Mouse (Mus musculus) midbrain, embryonic 15.5 days (tissue): ENCODE data around the gene Trim34a. TPM values are rescaled to one million over a fixed set of nuclear protein-coding genes. Genes with fewer than 3 reads are reported as not detected.
"Not testable (repeated sequence)": the region's sequence is repeated elsewhere in the genome, so short reads cannot be mapped to it uniquely, and the experiment has no call there.

Experiments
- ATAC-seq: fragments of 200-750 bp; cut with Nextera tagmentation; replicated peaks from 2 replicates; pipeline ENCODE4 v1.8.0; 2017; ENCODE audit warnings: moderate TSS enrichment
- H3K27ac ChIP-seq: fragments of 300-500 bp; sonication (generic); 2 replicates; pipeline ENCODE4 v1.5.1; 2015; ENCODE audit warnings: mild to moderate bottlenecking, inconsistent platforms
- H3K27me3 ChIP-seq: fragments of 300-500 bp; sonication (generic); replicated peaks from 2 replicates; pipeline ENCODE4 v1.6.1; 2015; ENCODE audit warnings: inconsistent platforms
- H3K36me3 ChIP-seq: fragments of 300-500 bp; sonication (generic); replicated peaks from 2 replicates; pipeline ENCODE4 v1.6.1; 2015; ENCODE audit warnings: inconsistent platforms
- H3K4me1 ChIP-seq: fragments of 300-500 bp; sonication (generic); 2 replicates; pipeline ENCODE4 v1.6.1; 2015; ENCODE audit warnings: inconsistent platforms
- H3K4me2 ChIP-seq: fragments of 300-500 bp; sonication (generic); 2 replicates; pipeline ENCODE4 v1.6.1; 2015; ENCODE audit warnings: inconsistent platforms, mild to moderate bottlenecking, moderate library complexity
- H3K4me3 ChIP-seq: fragments of 300-500 bp; sonication (generic); 2 replicates; pipeline ENCODE4 v1.5.1; 2015; ENCODE audit warnings: mild to moderate bottlenecking, inconsistent platforms
- H3K9ac ChIP-seq: fragments of 300-500 bp; sonication (generic); 2 replicates; pipeline ENCODE4 v1.6.1; 2015; ENCODE audit warnings: mild to moderate bottlenecking, inconsistent platforms
- H3K9me3 ChIP-seq: fragments of 300-500 bp; sonication (generic); 2 replicates; pipeline ENCODE4 v1.6.1; 2016; ENCODE audit warnings: inconsistent platforms
- WGBS: fragments of 180-500 bp; shearing (Covaris S2); methylation state at CpG from one replicate; pipeline ENCODE4 v1.1.7; 2015; ENCODE audit warnings: mixed read lengths; 5-methylcytosine and 5-hydroxymethylcytosine counted together
- polyA plus RNA-seq: library from polyadenylated mRNA; unstranded; fragments of >200 nt; fragmentation: Nextera tagmentation; extraction: Ambion mirVana; gene quantifications from 2 replicates; pipeline ENCODE4 v1.2.1, GENCODE M21; 2015

Gene Trim34a
- polyA plus RNA-seq, 1 experiment from 2014 or later = 0.94 TPM

- H3K4me3 ChIP-seq, H3K4me1 ChIP-seq, H3K36me3 ChIP-seq, H3K27me3 ChIP-seq, H3K27ac ChIP-seq, ATAC-seq, H3K4me2 ChIP-seq, H3K9me3 ChIP-seq, H3K9ac ChIP-seq: not testable (repeated sequence)
- 89% methylated on average over 3 of the region's 3 CpGs for WGBS
Observed at GRCm38 (mm10) chr7:104279361-104279760, 35.1 kb downstream of the Trim34a start.

GRCm38 (mm10) chr7:104287576-104288443 lies 43.6 kb downstream of the Trim34a start, which contains the start of gene Trim5:
Gene Trim5 (minus strand): TSS chr7:104288094.
- H3K27ac ChIP-seq, H3K4me2 ChIP-seq, H3K27me3 ChIP-seq, H3K4me3 ChIP-seq, H3K9ac ChIP-seq, ATAC-seq, H3K4me1 ChIP-seq, H3K36me3 ChIP-seq, H3K9me3 ChIP-seq: not testable (repeated sequence)
- WGBS = 44% methylated on average over 14 of the region's 14 CpGs

GRCm38 (mm10) chr7:104290641-104291040 lies 46.4 kb downstream of the Trim34a start:
- no peak overlapping the region for H3K4me2 ChIP-seq
- no peak overlapping the region for H3K4me3 ChIP-seq
- 85% methylated on average over 1 of the region's 1 CpGs for WGBS
- ATAC-seq = no peak
- no peaks in the 10 kb centered on the region for H3K4me1 ChIP-seq
- no peak overlapping the region for H3K27ac ChIP-seq
- no peaks in the 10 kb centered on the region for H3K36me3 ChIP-seq
- H3K27me3 ChIP-seq = no peaks in the 10 kb centered on the region
- no peaks in the 10 kb centered on the region for H3K9me3 ChIP-seq
- no peak overlapping the region for H3K9ac ChIP-seq

DNA sequence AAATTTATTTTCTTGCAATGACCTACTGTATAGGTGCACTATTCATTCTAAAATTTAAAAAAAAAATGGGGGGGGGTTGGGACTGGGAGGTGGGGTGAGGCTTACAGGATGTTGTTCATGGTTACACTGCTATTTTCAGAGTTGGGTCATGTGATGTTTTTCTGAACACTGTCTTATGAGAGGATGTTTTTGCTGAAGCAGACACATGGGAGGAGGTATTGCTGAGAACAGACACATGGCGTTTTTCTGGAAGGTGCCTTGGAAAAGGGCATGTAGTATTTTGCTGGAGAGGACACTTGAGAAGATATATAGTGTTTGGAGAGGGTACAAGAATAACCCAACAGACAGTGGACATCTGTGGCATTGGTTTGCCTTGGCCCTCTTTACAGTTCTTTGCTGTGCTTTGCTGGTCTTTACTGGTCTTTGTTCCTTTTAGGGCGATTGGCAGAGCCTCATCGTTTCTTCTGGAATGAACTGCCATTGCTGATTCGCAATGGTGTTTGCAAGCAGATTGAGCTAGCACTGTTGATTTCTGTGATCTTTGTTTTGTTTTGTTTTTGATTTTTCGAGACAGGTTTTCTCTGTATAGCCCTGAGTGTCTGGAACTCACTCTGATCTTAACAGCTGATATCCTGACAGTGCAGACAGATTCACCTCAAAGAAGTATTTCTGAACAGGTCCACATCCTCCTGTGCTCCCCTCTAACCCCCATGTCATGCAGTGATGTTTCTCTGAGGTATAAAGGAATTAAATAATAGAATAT lies 47.6 kb downstream of the Trim34a start:
- ATAC-seq = no peak
- Histone ChIP-seq H3K4me3 (no peak overlapping the region), H3K9ac (no peak overlapping the region), H3K9me3 (no peaks in the 10 kb centered on the region), H3K36me3 (no peaks in the 10 kb centered on the region), H3K27ac (no peak overlapping the region), H3K27me3 (no peaks in the 10 kb centered on the region), H3K4me1 (no peaks in the 10 kb centered on the region), H3K4me2 (no peak overlapping the region)
- WGBS = 85% methylated on average over 5 of the region's 5 CpGs

Other genes with a start within 250 kb of the Trim34a start
- not detected in 2 replicates for gene Olfr638, start 245.7 kb upstream of the Trim34a start, polyA plus RNA-seq
- 0.04 TPM in 1 of 2 replicates, not detected in the other for gene Olfr639, start 227.2 kb upstream of the Trim34a start, polyA plus RNA-seq
- not detected in 2 replicates for gene Olfr640, start 218.9 kb upstream of the Trim34a start, polyA plus RNA-seq
- gene Olfr641, start 209.0 kb upstream of the Trim34a start, polyA plus RNA-seq = not detected in 2 replicates
- not detected in 2 replicates for gene Olfr642, start 191.8 kb upstream of the Trim34a start, polyA plus RNA-seq
- not detected in 2 replicates for gene 4930516K23Rik, start 183.0 kb upstream of the Trim34a start, polyA plus RNA-seq
- gene Olfr644, start 172.6 kb upstream of the Trim34a start, polyA plus RNA-seq = not detected in 2 replicates
- gene Olfr645, start 159.0 kb upstream of the Trim34a start, polyA plus RNA-seq = not detected in 2 replicates
- not detected in 2 replicates for gene Olfr646, start 139.6 kb upstream of the Trim34a start, polyA plus RNA-seq
- not detected in 2 replicates for gene Ubqln5, start 114.6 kb upstream of the Trim34a start, polyA plus RNA-seq
- not detected in 2 replicates for gene Olfr643, start 107.1 kb upstream of the Trim34a start, polyA plus RNA-seq
- gene Ubqln3, start 101.2 kb upstream of the Trim34a start, polyA plus RNA-seq = not detected in 2 replicates
- gene Ubqlnl, start 93.9 kb upstream of the Trim34a start, polyA plus RNA-seq = not detected in 2 replicates
- gene Olfm5, start 79.6 kb upstream of the Trim34a start, polyA plus RNA-seq = not detected in 2 replicates
- 0.38 and 0.56 TPM in 2 replicates for gene Olfr648, start 61.1 kb upstream of the Trim34a start, polyA plus RNA-seq
- gene Olfr649, start 48.5 kb upstream of the Trim34a start, polyA plus RNA-seq = not detected in 2 replicates
- gene Trim6, start 25.7 kb upstream of the Trim34a start, polyA plus RNA-seq = 0.24 and 0.31 TPM in 2 replicates
- 0.15 and 0.30 TPM in 2 replicates for gene Trim5, start 43.6 kb downstream of the Trim34a start, polyA plus RNA-seq
- gene Trim12a, start 71.0 kb downstream of the Trim34a start, polyA plus RNA-seq = 1.3 and 2.1 TPM in 2 replicates
- not detected in 2 replicates for gene Trim34b, start 85.0 kb downstream of the Trim34a start, polyA plus RNA-seq
- gene Trim12c, start 108.9 kb downstream of the Trim34a start, polyA plus RNA-seq = 1.5 and 2.0 TPM in 2 replicates
- 0.05 TPM in 1 of 2 replicates, not detected in the other for gene Trim30b, start 125.4 kb downstream of the Trim34a start, polyA plus RNA-seq
- 0.15 and 0.19 TPM in 2 replicates for gene Trim30c, start 156.4 kb downstream of the Trim34a start, polyA plus RNA-seq
- gene Trim30a, start 220.7 kb downstream of the Trim34a start, polyA plus RNA-seq = 0.80 and 0.92 TPM in 2 replicates